Mouse (Mus musculus): ENCODE data around the gene Fbln1.

- TF ChIP-seq CTCF (IDR thresholded peaks at IDR 0.05; ENCODE audit: control insufficient read depth, insufficient read depth, insufficient read length), result no peak
- no peak for TF ChIP-seq MYOG (IDR thresholded peaks at IDR 0.05; ENCODE audit: control insufficient read depth, extremely low read depth, insufficient read length)
- no peak for TF ChIP-seq MAX (IDR thresholded peaks at IDR 0.05)
- TF ChIP-seq USF1 (IDR thresholded peaks at IDR 0.05; ENCODE audit: low read depth), result no peak
- TF ChIP-seq MYOD1 (IDR thresholded peaks at IDR 0.05; ENCODE audit: control insufficient read depth, insufficient read length, low read depth), result no peak
These were observed 78.9 kb downstream of the Fbln1 start for GRCm38 (mm10) chr15:85284651-85285050.
